Mouse (Mus musculus) retina, postnatal 1 day (tissue): ENCODE data around the gene Olfr801.
A peak's percentile ranks its signal among the peaks of the same experiment; 100 is the strongest.

Experiments used
- DNase-seq: peaks from one replicate; pipeline ENCODE4 v3.0.0-alpha.2; 2012

Gene Olfr801

DNA sequence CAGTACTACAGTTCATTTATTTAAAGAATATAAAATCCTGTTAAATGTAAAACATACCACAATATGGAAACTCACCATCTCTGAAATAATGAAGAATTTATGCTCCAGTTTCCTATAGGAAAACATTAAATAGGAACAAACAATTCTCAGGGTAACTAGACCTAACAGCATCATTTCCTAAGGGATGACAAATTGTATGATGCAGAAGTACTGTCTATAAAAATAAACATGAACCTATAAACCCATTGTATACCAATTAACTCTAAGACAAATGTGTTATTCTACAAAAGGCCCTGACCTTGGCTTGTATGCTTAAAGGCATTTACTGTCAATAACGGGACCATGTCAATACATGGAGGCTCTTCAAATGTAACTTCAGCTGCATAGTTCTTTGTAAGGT lies at the start of gene Olfr801:
TSS of gene Olfr801 (minus strand) at position 101 of the 400 bp plus-strand sequence.
- no peak for DNase-seq

DNA sequence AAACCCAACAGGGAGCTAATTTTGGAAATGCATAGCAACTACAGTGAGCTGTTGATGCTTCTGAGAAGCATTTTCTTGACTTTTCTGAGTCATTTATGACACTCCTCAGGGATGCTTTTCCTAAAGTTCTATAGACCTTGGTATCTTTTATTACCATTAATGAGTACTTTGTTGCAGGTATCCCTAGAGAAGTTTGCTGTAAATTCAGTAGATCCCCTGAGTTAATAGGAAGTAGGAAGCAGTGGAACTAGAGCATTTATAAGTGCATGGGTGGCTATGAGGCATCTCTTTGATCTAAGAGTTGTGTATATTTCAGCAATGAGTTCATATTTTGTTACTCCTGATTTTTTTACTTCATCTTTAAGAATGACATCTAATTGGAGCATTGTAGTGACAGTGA lies 29.2 kb upstream of the Olfr801 start, which contains the start of gene Olfr804:
TSS of gene Olfr804 (plus strand) at position 301 of the 400 bp plus-strand sequence.
- no peak for DNase-seq

DNA sequence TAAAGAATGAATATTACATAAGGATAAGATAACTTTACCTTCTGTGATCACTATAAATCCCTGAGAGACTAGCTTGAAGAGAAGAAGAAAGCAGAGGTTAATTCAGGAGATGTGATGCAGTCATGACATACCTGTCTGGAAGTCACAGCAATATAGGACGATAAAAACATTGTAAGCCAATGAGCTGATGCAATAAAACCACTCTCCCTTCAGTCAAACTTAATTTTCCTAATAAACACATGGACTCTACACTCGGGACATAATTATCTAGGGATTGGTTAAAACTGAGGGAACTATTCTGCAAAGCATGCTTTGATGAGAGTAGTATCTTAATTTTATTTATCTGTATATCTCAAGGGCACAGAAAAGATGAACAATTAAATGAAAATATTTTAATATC lies 20.5 kb upstream of the Olfr801 start, which contains the start of gene Olfr803:
TSS of gene Olfr803 (minus strand) at position 101 of the 400 bp plus-strand sequence.
- DNase-seq = no peak

DNA sequence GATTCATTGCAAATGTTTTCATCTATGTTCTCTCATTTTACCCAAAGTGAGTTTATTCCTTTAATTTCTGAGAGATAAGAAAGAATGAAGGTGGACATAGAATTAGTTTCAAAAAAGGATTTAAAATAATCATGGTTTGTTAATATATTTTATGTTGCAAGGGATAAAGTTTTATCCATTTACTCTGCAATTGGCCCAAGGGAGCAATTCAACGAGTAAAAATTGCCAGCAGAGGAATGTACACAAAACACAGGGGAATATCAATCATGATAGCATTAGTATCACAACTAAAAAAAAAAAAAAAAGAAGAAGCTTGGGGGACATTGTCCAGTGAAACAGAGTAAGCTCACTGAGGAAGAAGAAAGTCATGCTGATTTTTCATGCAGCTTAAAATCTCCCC lies 14.4 kb upstream of the Olfr801 start, which contains the start of gene Olfr802:
TSS of gene Olfr802 (minus strand) at position 101 of the 400 bp plus-strand sequence.
- DNase-seq = no peak

DNA sequence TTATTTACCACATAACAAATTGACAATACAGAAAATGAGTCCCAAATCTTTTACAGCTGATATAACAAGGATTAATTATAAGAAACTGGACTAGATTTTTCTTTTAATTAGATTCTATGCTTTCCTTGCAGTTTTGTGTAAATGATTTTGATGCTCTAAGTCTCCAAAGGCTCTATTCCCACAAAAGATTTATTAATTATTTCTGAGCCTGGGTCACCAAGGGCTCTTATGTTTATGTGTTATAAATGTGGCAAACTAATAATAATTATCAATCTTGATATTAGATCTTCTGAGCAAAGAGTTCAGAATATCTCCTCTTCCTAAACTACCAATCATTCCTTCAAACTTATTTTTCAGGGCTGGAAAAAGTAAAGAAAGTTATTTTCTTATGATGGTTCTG lies 16.3 kb downstream of the Olfr801 start, which contains the start of gene Olfr800:
TSS of gene Olfr800 (plus strand) at position 301 of the 400 bp plus-strand sequence.
- DNase-seq = no peak

DNA sequence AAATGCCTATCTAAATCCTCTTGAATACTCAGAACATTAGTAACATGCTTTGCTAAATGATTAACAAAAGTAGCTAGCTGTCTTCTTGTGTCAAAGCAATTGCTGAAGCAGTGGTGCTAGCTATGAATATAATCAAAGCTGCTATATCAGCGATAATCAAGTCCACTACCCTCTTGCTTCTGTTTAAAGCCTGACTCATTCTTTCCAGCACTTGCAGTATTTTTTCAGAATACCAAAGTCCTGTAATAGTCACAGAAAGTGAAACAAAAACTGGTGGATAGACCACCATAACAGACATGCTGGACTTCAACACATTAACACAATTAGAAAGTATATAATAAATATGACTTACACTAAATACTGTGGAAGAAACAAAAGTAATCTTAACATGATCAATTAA lies 21.9 kb downstream of the Olfr801 start:
- DNase-seq = no peak

DNA sequence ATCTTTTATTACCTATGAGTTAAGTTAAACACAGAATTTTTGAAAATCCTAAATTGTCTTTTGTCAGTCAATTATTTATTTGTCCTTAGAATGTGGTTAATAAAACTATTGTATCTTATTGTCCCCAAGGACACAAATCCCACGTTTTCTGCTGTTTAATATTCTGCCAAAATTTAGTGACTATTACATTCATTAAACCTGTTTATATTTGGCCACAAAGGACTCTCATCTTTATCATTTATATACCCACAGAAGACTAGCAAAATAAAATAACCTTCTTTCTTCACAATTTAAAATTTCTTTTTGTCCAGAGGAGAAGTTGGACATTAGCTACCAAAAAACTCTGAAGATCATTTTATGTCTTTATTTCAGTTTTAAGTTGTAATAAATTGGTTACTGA lies 36.5 kb downstream of the Olfr801 start, which contains the start of gene Olfr799:
TSS of gene Olfr799 (plus strand) at position 301 of the 400 bp plus-strand sequence.
- DNase-seq = no peak

DNA sequence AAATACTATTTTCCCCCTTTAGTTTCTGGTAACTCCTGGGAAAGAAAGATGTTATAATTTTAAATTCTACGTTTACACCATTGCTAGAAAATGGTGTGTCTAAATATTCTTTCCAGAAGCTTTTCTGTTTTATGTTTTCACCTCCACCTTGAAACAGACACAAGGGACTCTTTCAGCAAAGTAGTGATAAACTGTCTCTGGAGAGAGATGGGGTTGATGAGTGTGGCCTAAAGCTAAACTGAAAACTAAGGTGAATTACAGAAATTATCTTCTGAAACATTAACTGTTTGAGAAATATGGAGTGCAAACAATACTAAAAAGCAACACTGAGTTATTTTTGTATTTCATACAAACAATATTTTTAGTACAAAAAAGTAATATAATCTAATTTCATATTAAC lies 45.8 kb downstream of the Olfr801 start, which contains the start of gene Olfr798:
TSS of gene Olfr798 (minus strand) at position 101 of the 400 bp plus-strand sequence.
- no peak for DNase-seq

DNA sequence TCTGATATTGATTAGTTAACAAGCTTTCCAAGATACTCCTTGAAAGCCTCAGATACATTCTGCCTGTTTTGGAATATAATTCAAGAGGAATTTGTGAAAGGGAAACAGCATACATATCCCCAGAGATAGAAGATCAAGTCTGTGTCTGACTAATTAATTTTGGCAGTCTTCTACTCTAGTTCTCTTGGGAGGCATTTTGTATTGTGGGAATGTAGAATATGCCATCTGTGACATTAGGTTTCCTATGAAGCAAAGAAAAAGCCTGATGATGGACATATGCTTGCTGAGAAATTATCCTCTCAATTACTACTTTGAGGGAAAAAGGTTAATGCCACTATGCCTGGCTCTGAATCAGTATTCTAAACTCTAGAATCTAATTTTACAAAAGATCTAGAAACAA lies 50.4 kb downstream of the Olfr801 start:
- peak; percentile 1 for DNase-seq

DNA sequence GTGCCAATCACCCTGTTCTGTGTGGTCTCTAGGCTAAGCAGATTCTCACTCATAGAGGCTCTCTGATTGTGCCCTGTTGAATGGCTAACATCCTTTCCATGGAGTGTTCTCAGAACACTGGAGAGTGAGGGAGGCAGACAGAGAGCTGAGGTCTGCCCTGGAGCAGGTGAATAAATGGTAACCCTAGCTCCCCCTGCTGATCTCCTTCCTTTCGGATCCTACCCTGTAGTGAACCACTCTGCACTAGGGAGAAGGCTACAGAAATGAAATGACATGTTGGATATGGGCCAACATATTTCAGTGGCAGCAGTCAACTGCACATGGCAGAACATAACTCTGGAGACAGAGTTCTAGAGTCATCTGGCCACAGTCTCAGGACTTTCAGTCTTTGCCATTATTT lies 51.9 kb downstream of the Olfr801 start:
- peak; percentile 15 for DNase-seq
